Mouse (Mus musculus): ENCODE results near the gene Isoc2b. TPM values are rescaled to one million over a fixed set of nuclear protein-coding genes. Genes with fewer than 3 reads are reported as not detected.

Gene Isoc2b
- polyA plus RNA-seq (2017; shearing (Covaris generic)), result 7.4 TPM

GRCm38 (mm10) chr7:4870133-4870532, at the start of gene Isoc2b:
Gene Isoc2b, minus strand, starts transcription at chr7:4870258.

DNA sequence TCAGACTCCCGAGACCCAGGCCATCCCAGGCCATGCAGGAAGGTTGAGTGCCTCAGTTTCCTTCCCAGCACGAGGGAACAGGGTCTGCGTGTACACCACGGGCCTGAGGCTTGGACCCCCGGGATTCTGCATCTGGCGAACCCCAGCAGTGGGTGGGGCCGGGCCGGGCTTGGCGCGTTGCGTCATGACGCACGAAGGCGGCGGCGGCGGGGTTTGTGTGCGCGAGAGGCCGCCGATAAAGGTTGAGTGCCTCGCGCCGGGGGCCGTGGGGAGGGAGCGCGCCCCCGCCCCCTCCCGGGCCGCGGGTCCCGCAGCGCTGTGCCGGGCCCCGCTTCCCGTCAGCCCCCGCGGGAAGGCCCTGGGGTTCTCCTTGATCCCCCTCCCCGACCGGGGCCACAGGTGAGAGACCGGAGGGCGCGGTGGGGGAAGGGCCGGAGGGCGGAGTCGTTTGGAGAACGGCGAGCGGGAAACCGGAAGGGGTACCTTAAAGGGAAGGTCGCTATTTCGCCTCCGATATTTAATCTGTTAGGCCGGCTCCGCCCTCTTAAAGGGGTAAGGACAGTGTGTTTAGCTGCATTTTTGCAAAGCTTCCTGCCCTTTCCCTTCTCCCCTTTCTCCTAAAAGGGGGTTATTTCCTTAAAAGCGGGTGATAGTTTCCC, 45.1 kb upstream of the Isoc2b start, which contains the start of gene Zfp628:
Gene Zfp628, plus strand, starts transcription at position 211 of the 659 bp plus-strand sequence.

DNA sequence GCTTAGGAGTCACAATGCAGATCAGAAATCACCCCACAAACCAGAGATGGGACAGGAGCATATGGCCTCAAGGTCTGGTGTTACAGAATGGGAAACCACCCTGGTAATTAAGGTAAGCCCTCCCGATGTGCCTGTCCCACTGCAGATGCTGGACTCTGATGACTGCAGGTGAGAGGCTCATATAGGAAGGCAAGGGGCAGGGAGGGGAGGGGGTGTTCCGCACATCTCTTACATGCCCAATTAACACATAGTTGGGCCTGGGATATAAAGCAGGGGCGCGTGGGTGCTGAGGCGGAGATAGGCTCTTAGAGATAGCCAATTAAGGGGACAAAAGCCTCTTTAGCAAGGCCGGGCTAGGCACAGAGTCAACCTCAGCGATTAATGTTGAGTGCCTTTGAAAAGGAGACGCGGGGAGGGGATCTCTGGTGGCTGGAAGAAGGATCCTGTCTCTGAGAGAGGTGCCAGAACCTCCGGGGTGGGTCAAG, 36.5 kb upstream of the Isoc2b start, which contains the start of gene Gm36210:
Gene Gm36210, minus strand, starts transcription at position 51 of the 485 bp plus-strand sequence.

GRCm38 (mm10) chr7:4876753-4877221, 6.7 kb upstream of the Isoc2b start, which contains the start of gene Isoc2a:
Gene Isoc2a, plus strand, starts transcription at chr7:4877153.

DNA sequence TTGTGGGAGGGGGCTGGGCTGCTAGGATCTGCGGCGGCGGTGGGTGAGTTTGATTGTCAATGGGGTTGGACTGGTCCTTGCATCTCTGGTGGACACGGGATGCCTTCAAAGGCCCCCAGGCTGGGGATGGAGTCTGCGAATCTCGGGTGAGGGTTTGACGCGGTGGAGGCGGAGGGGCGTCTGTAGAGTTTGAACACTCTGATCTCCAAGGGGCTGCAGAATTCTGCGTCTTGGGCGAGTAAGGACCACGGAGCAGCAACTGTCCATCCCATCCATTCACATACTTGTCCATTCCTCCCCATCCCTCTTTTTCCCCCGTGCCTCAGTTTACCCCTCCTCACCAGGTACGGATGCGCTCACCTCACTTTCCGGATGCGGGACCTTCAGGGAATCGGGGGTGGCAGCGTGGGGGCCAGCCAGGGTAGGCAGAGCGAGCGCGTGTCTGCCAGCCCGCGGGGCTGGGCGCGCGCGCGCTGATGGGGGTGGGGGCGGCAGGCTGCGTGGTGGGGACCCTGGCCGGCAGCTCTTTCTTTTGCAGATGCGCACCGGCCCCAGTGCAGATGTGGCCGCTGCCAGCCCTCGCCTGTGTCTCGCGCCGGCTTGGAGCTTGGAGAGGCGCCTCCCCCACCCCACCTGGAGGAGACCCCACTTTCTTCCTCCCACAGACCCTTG, 25.7 kb downstream of the Isoc2b start, which contains the start of gene Shisa7:
Gene Shisa7, minus strand, starts transcription at position 452 of the 672 bp plus-strand sequence.

DNA sequence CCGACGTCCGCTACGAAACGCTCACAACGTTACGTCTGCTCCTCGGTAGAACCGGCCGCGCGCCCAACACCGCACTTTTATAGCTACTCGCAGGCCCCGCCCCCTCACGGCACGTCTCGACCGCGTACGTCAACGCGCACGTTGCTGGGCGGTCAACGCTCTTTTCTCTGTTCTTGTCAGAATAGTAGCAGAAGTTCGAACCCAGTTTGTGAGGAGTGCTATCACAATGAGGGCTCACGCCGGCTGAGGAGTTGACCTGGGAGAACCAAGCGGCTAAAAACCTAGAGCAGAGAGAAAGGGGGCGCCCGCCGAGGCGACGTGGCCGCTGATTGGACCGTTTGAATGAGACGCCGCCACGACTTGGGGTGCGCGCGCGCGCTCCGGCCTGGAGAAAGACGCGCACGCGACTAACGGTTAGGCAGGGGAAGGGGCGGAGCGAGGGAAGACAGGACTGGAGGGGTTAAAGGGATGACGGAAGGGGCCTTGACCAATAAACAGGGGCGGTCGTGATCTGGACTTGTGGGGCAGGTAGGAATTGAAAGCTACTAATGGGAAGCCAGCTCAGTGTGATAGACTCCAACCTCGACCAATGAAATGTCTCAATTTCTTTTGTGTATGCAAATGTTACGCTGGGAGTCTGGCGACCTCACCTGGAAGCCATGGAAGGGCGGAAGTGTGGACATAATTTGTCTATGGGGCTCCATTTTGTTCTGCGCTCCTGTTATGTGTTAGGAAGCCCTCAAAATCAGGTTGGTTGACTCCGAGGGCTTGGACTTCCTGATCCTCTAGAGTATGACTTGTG, 57.6 kb downstream of the Isoc2b start, which contains the start of gene Ube2s:
Gene Ube2s, minus strand, starts transcription at position 288 of the 802 bp plus-strand sequence.

Other genes with a start within 250 kb of the Isoc2b start
- 16.4 TPM for gene Tmem86b, start 238.8 kb downstream of the Isoc2b start, polyA plus RNA-seq (2017; shearing (Covaris generic))
- gene Ppp6r1, start 211.2 kb downstream of the Isoc2b start, polyA plus RNA-seq (2017; shearing (Covaris generic)), result 282 TPM
- 76.5 TPM for gene Hspbp1, start 185.2 kb downstream of the Isoc2b start, polyA plus RNA-seq (2017; shearing (Covaris generic))
- gene Brsk1, start 179.7 kb downstream of the Isoc2b start, polyA plus RNA-seq (2017; shearing (Covaris generic)), result not detected
- gene Tmem150b, start 145.0 kb downstream of the Isoc2b start, polyA plus RNA-seq (2017; shearing (Covaris generic)), result not detected
- 37.1 TPM for gene Kmt5c, start 130.1 kb downstream of the Isoc2b start, polyA plus RNA-seq (2017; shearing (Covaris generic))
- gene Cox6b2, start 117.2 kb downstream of the Isoc2b start, polyA plus RNA-seq (2017; shearing (Covaris generic)), result 2.0 TPM
- not detected for gene Fam71e2, start 99.0 kb downstream of the Isoc2b start, polyA plus RNA-seq (2017; shearing (Covaris generic))
- not detected for gene Il11, start 87.4 kb downstream of the Isoc2b start, polyA plus RNA-seq (2017; shearing (Covaris generic))
- not detected for gene Tmem190, start 87.3 kb downstream of the Isoc2b start, polyA plus RNA-seq (2017; shearing (Covaris generic))
- gene Tmem238, start 80.6 kb downstream of the Isoc2b start, polyA plus RNA-seq (2017; shearing (Covaris generic)), result 2.8 TPM
- 358 TPM for gene Rpl28, start 77.4 kb downstream of the Isoc2b start, polyA plus RNA-seq (2017; shearing (Covaris generic))
- 236 TPM for gene Ube2s, start 57.7 kb downstream of the Isoc2b start, polyA plus RNA-seq (2017; shearing (Covaris generic))
- 0.12 TPM for gene Shisa7, start 25.6 kb downstream of the Isoc2b start, polyA plus RNA-seq (2017; shearing (Covaris generic))
- gene Isoc2a, start 6.9 kb upstream of the Isoc2b start, polyA plus RNA-seq (2017; shearing (Covaris generic)), result 0.77 TPM
- not detected for gene Gm36210, start 36.3 kb upstream of the Isoc2b start, polyA plus RNA-seq (2017; shearing (Covaris generic))
- gene Zfp628, start 45.0 kb upstream of the Isoc2b start, polyA plus RNA-seq (2017; shearing (Covaris generic)), result 2.5 TPM
- not detected for gene Nat14, start 51.8 kb upstream of the Isoc2b start, polyA plus RNA-seq (2017; shearing (Covaris generic))
- gene Ssc5d, start 55.5 kb upstream of the Isoc2b start, polyA plus RNA-seq (2017; shearing (Covaris generic)), result not detected
- not detected for gene Sbk2, start 94.1 kb upstream of the Isoc2b start, polyA plus RNA-seq (2017; shearing (Covaris generic))
- not detected for gene Sbk3, start 100.9 kb upstream of the Isoc2b start, polyA plus RNA-seq (2017; shearing (Covaris generic))
- 18.4 TPM for gene Zfp579, start 125.9 kb upstream of the Isoc2b start, polyA plus RNA-seq (2017; shearing (Covaris generic))
- 21.0 TPM for gene Zfp524, start 144.2 kb upstream of the Isoc2b start, polyA plus RNA-seq (2017; shearing (Covaris generic))
- 54.8 TPM for gene Fiz1, start 144.4 kb upstream of the Isoc2b start, polyA plus RNA-seq (2017; shearing (Covaris generic))
- 5.0 TPM for gene Gm44973, start 145.2 kb upstream of the Isoc2b start, polyA plus RNA-seq (2017; shearing (Covaris generic))
- 10.7 TPM for gene Zfp865, start 150.1 kb upstream of the Isoc2b start, polyA plus RNA-seq (2017; shearing (Covaris generic))
- not detected for gene Ccdc106, start 150.3 kb upstream of the Isoc2b start, polyA plus RNA-seq (2017; shearing (Covaris generic))
- not detected for gene 4632433K11Rik, start 163.9 kb upstream of the Isoc2b start, polyA plus RNA-seq (2017; shearing (Covaris generic))
- gene Zfp784, start 168.2 kb upstream of the Isoc2b start, polyA plus RNA-seq (2017; shearing (Covaris generic)), result 2.1 TPM
- gene Zfp580, start 181.3 kb upstream of the Isoc2b start, polyA plus RNA-seq (2017; shearing (Covaris generic)), result 5.0 TPM
- gene U2af2, start 191.9 kb upstream of the Isoc2b start, polyA plus RNA-seq (2017; shearing (Covaris generic)), result 117 TPM
- gene Epn1, start 210.0 kb upstream of the Isoc2b start, polyA plus RNA-seq (2017; shearing (Covaris generic)), result 23.9 TPM
- gene Rfpl4, start 246.7 kb upstream of the Isoc2b start, polyA plus RNA-seq (2017; shearing (Covaris generic)), result not detected

Measured in naive thymus-derived CD4-positive, alpha-beta T cell, adult 5 months (primary cell).